12 mouse cellular contexts compared by ENCODE assay signal in the genomic region with DNA sequence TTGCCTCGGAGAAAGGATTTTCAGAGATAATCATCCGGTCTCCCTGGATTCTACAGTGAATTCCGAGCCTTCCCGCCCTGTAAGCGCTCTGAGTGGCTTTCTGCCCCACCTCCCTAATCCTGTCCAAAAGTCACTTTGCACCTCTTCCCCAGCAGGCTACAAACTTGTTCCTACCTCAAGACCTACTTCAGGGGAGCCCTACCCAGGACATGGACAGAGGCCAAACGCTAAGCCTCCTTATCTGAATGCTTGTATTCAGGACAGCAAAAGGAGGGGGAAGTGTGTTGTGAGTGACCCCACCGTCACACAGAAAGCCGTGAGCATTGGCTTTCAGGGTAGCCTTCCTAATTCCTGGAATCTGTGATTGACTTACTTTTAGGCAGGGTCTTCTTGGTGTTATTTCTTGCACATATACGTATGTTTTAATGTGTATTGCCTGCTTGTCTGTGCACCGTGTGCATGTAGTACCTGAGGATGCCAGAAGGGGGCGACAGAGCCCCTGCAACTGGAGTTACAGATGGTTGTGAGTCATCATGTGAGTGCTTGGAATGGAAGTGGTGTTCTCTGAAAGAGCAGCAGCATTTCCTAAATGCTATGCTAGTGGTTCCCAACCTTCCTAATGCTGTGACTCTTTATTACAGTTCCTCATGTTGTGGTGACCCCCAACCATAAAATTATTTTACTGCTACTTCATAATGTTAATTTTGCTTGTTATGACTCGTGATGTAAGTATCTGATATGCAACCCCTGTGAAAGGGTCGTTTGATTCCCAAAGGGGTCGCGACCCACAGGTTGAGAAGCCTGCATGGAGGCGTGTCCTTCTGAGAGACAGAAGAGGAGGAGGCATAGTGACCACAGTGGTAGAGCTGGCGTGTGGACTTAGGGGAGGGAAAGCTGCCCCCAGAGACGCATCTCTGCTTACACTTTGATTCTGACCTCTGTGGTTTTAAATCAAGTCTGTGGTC. TPM values are rescaled to one million over a fixed set of nuclear protein-coding genes. Genes with fewer than 3 reads are reported as not detected.
DNase-seq lines count a peak whose midpoint lies in the region; ATAC-seq and TF ChIP-seq lines count a peak whose summit lies in the region.
"Had no signal": no experiment of that assay in that cellular context is flagged by ENCODE, and none has a peak within 500 bp of the region (broad histone marks: within the 10 kb centered on the region; RNA-seq: fewer than 3 reads in every experiment).

No protein-coding gene starts in this region.

- H3K27ac ChIP-seq in intestine, postnatal 0 days (ENCODE audit: low read depth, low read length) = no peak overlapping the region
- no peak overlapping the region for H3K27ac ChIP-seq in intestine, embryonic 16.5 days (ENCODE audit: low read length)
- H3K27ac ChIP-seq: embryonic facial prominence, embryonic 12.5 days; lung, embryonic 15.5 days had no signal

- H3K9ac ChIP-seq in intestine, postnatal 0 days (ENCODE audit: low read depth, low read length) = no peak overlapping the region
- H3K9ac ChIP-seq in intestine, embryonic 16.5 days (ENCODE audit: low read depth, low read length) = no peak overlapping the region
- H3K9ac ChIP-seq: embryonic facial prominence, embryonic 12.5 days; lung, embryonic 15.5 days had no signal

- DNase-seq in B cell, adult 2 months = peak; percentile 53 to 63
- DNase-seq in NIH3T3 (ENCODE audit: low read depth) = peak; percentile 57
- DNase-seq in lung, postnatal 14 days = peak; percentile 60
- no peak for DNase-seq in urinary bladder, adult 18-20 months (ENCODE audit: low spot score in 2 of 2)
- no peak for DNase-seq in kidney, adult 8-10 months
- no peak for DNase-seq in frontal cortex, postnatal 10 days (ENCODE audit: low spot score in 2 of 2)

- H3K4me1 ChIP-seq in intestine, postnatal 0 days (replicated peaks; ENCODE audit: control insufficient read depth, insufficient read depth, low read length) = no peaks in the 10 kb centered on the region
- no peaks in the 10 kb centered on the region for H3K4me1 ChIP-seq in intestine, embryonic 16.5 days (ENCODE audit: control insufficient read depth, insufficient read depth, low read length)

- H3K27me3 ChIP-seq in intestine, postnatal 0 days (replicated peaks; ENCODE audit: control insufficient read depth, insufficient read depth, low read length) = peaks cover 17% of the 10 kb centered on the region
- peaks cover 30% of the 10 kb centered on the region for H3K27me3 ChIP-seq in intestine, embryonic 16.5 days (replicated peaks; ENCODE audit: control insufficient read depth, insufficient read depth, low read length)

- no peaks in the 10 kb centered on the region for H3K9me3 ChIP-seq in intestine, postnatal 0 days (ENCODE audit: control insufficient read depth)
- 0 out of 2 replicates have a peak, but pooled peaks cover 3% of the 10 kb centered on the region for H3K9me3 ChIP-seq in intestine, embryonic 16.5 days (ENCODE audit: control insufficient read depth, low read length)
- H3K9me3 ChIP-seq: embryonic facial prominence, embryonic 12.5 days had no signal

- no peak overlapping the region for H3K4me3 ChIP-seq in intestine, postnatal 0 days (ENCODE audit: low read depth, low read length)
- no peak overlapping the region for H3K4me3 ChIP-seq in intestine, embryonic 16.5 days (ENCODE audit: low read length)
- H3K4me3 ChIP-seq: embryonic facial prominence, embryonic 12.5 days; lung, embryonic 15.5 days had no signal

- ATAC-seq in intestine, postnatal 0 days = no peak
- no peak for ATAC-seq in intestine, embryonic 16.5 days
- ATAC-seq: forebrain, embryonic 16.5 days; hindbrain, embryonic 16.5 days had no signal

- TF ChIP-seq CTCF in intestine, postnatal 0 days (IDR thresholded peaks at IDR 0.05; ENCODE audit: low read depth) = peak; percentile 65

- no peak overlapping the region for H3K4me2 ChIP-seq in intestine, postnatal 0 days (replicated peaks; ENCODE audit: low read depth)
- no peak overlapping the region for H3K4me2 ChIP-seq in intestine, embryonic 16.5 days (ENCODE audit: low read depth, low read length)
- H3K4me2 ChIP-seq: embryonic facial prominence, embryonic 12.5 days; lung, embryonic 15.5 days had no signal

- 77% methylated on average over 18 of the region's 18 CpGs for WGBS in intestine, postnatal 0 days
- WGBS in intestine, embryonic 16.5 days = 76% methylated on average over 18 of the region's 18 CpGs

- H3K36me3 ChIP-seq in intestine, postnatal 0 days (ENCODE audit: control insufficient read depth, insufficient read depth) = no peaks in the 10 kb centered on the region
- H3K36me3 ChIP-seq in intestine, embryonic 16.5 days (ENCODE audit: control insufficient read depth, insufficient read depth, low read length) = no peaks in the 10 kb centered on the region
- H3K36me3 ChIP-seq: embryonic facial prominence, embryonic 12.5 days; lung, embryonic 15.5 days had no signal

RNA-seq across cellular contexts. Expression of gene Bcan, which starts 6.1 kb away (rescaled TPM):
- polyA plus RNA-seq in intestine, postnatal 0 days (2015; fragmentation: Nextera tagmentation; extraction: Ambion mirVana) = 0.17 and 0.24 TPM in 2 replicates
- polyA plus RNA-seq in intestine, embryonic 16.5 days (2015; fragmentation: Nextera tagmentation; extraction: Ambion mirVana) = 0.18 and 0.67 TPM in 2 replicates

RNA-seq across cellular contexts. Expression of gene Hapln2, which starts 21.3 kb away (rescaled TPM):
- not detected in 2 replicates for polyA plus RNA-seq in intestine, postnatal 0 days (2015; fragmentation: Nextera tagmentation; extraction: Ambion mirVana)
- not detected in 2 replicates for polyA plus RNA-seq in intestine, embryonic 16.5 days (2015; fragmentation: Nextera tagmentation; extraction: Ambion mirVana)

RNA-seq across cellular contexts. Expression of gene Nes, which starts 35.2 kb away (rescaled TPM):
- polyA plus RNA-seq in intestine, postnatal 0 days (2015; fragmentation: Nextera tagmentation; extraction: Ambion mirVana) = 9.2 and 9.5 TPM in 2 replicates
- 9.4 and 10.3 TPM in 2 replicates for polyA plus RNA-seq in intestine, embryonic 16.5 days (2015; fragmentation: Nextera tagmentation; extraction: Ambion mirVana)

RNA-seq across cellular contexts. Expression of gene Gpatch4, which starts 36.8 kb away (rescaled TPM):
- polyA plus RNA-seq in intestine, postnatal 0 days (2015; fragmentation: Nextera tagmentation; extraction: Ambion mirVana) = 13.6 and 16.8 TPM in 2 replicates
- 30.4 and 38.3 TPM in 2 replicates for polyA plus RNA-seq in intestine, embryonic 16.5 days (2015; fragmentation: Nextera tagmentation; extraction: Ambion mirVana)

RNA-seq across cellular contexts. Expression of gene Naxe, which starts 52.2 kb away (rescaled TPM):
- polyA plus RNA-seq in intestine, postnatal 0 days (2015; fragmentation: Nextera tagmentation; extraction: Ambion mirVana) = 109 and 118 TPM in 2 replicates
- polyA plus RNA-seq in intestine, embryonic 16.5 days (2015; fragmentation: Nextera tagmentation; extraction: Ambion mirVana) = 170 and 178 TPM in 2 replicates

Comparison
In these comparisons a context has a peak if more than half of its experiments do, and no peak if none do; other contexts are left out.
1. DNase-seq: peak in B cell, adult 2 months (2 of 2), NIH3T3 (single experiment) and lung, postnatal 14 days (single experiment); none in urinary bladder, adult 18-20 months (0 of 2), kidney, adult 8-10 months (0 of 2) and frontal cortex, postnatal 10 days (0 of 2).